Mouse (Mus musculus) hindlimb bud, embryonic 11.5 days (tissue): ENCODE data around the gene Cpne2.
A peak's percentile ranks its signal among the peaks of the same experiment; 100 is the strongest.

Experiments used
- DNase-seq: peaks from one replicate; pipeline ENCODE4 v3.0.0-alpha.2; 2012; ENCODE audit warnings: low read depth, low spot score; ENCODE audit errors: extremely low spot score

Gene Cpne2

GRCm38 (mm10) chr8:94574159-94574907 is 41.5 kb downstream of the Cpne2 start:
- DNase-seq: no peak

GRCm38 (mm10) chr8:94575148-94575547 is 42.4 kb downstream of the Cpne2 start:
- no peak for DNase-seq

GRCm38 (mm10) chr8:94581820-94582483 is 49.2 kb downstream of the Cpne2 start:
- DNase-seq: no peak

- DNase-seq: no peak
These were observed 49.8 kb downstream of the Cpne2 start for GRCm38 (mm10) chr8:94582569-94582968.

GRCm38 (mm10) chr8:94584238-94584817 is 51.5 kb downstream of the Cpne2 start:
- DNase-seq: no peak

GRCm38 (mm10) chr8:94591691-94592090 is 58.9 kb downstream of the Cpne2 start:
- DNase-seq: no peak

- DNase-seq: no peak
These were observed 61.4 kb downstream of the Cpne2 start for GRCm38 (mm10) chr8:94594211-94594610.

- DNase-seq: no peak
These were observed 67.7 kb downstream of the Cpne2 start for GRCm38 (mm10) chr8:94600478-94600877.

GRCm38 (mm10) chr8:94601034-94601606 is 68.3 kb downstream of the Cpne2 start:
- no peak for DNase-seq

- peak; percentile 99 for DNase-seq
These were observed 69.0 kb downstream of the Cpne2 start, which contains the start of the genes Rspry1 and Fam192a for GRCm38 (mm10) chr8:94601607-94602385. Gene Rspry1 (plus strand): TSS chr8:94601937. Gene Fam192a (minus strand): TSS chr8:94601997.

- no peak for DNase-seq
These were observed 69.8 kb downstream of the Cpne2 start for GRCm38 (mm10) chr8:94602471-94603131.

- DNase-seq: no peak
These were observed 71.2 kb downstream of the Cpne2 start for GRCm38 (mm10) chr8:94604030-94604429.

GRCm38 (mm10) chr8:94607064-94607463 is 74.3 kb downstream of the Cpne2 start:
- DNase-seq: no peak
